20 mouse cellular contexts compared by ENCODE assay signal in genomic region chr1:123154558-123154957, GRCm38 (mm10).
DNase-seq lines count a peak whose midpoint lies in the region; ATAC-seq and TF ChIP-seq lines count a peak whose summit lies in the region.
"Had no signal": no experiment of that assay in that cellular context is flagged by ENCODE, and none has a peak within 500 bp of the region (broad histone marks: within the 10 kb centered on the region; RNA-seq: fewer than 3 reads in every experiment).

No protein-coding gene starts in this region.

- no peaks in the 10 kb centered on the region for H3K27me3 ChIP-seq in kidney, embryonic 14.5 days (ENCODE audit: control insufficient read depth, insufficient read depth, low read length)
- H3K27me3 ChIP-seq: embryonic facial prominence, embryonic 15.5 days; heart, embryonic 12.5 days had no signal

- H3K4me2 ChIP-seq in kidney, embryonic 14.5 days (replicated peaks; ENCODE audit: low read depth, low read length), result no peak overlapping the region
- H3K4me2 ChIP-seq: embryonic facial prominence, embryonic 15.5 days; heart, embryonic 12.5 days; hindbrain, embryonic 14.5 days had no signal

- H3K4me1 ChIP-seq in kidney, embryonic 14.5 days (ENCODE audit: control insufficient read depth, insufficient read depth, low read length), result no peaks in the 10 kb centered on the region
- H3K4me1 ChIP-seq: embryonic facial prominence, embryonic 15.5 days; forebrain, embryonic 10.5 days; heart, embryonic 12.5 days; hindbrain, embryonic 10.5 days had no signal

- H3K27ac ChIP-seq in left cerebral cortex, adult 2 months, result no peak overlapping the region; the same call in 1 of the 2 replicates
- no peak overlapping the region for H3K27ac ChIP-seq in kidney, embryonic 14.5 days (ENCODE audit: low read depth, low read length)
- H3K27ac ChIP-seq: embryonic facial prominence, embryonic 15.5 days; forebrain, embryonic 10.5 days; hindbrain, embryonic 10.5 days; hindbrain, embryonic 14.5 days had no signal

- H3K4me3 ChIP-seq in left cerebral cortex, adult 2 months, result no peak overlapping the region
- no peak overlapping the region for H3K4me3 ChIP-seq in kidney, embryonic 14.5 days (ENCODE audit: low read length)
- H3K4me3 ChIP-seq: embryonic facial prominence, embryonic 15.5 days; erythroblast, embryonic 14.5 days; forebrain, embryonic 10.5 days; heart, embryonic 12.5 days; hindbrain, embryonic 10.5 days had no signal

- TF ChIP-seq CTCF in left cerebral cortex, adult 2 months (IDR thresholded peaks at IDR 0.05), result no peak

- DNase-seq in left cerebral cortex, adult 18-20 months (ENCODE audit: low spot score in 2 of 2), result peak; percentile 11 to 19
- no peak for DNase-seq in left cerebral cortex, postnatal 10 days (ENCODE audit: extremely low spot score in 1 of 2, low spot score in 2 of 2)
- DNase-seq in brain, adult 2 months (ENCODE audit: low read depth, low spot score), result peak; percentile 70
- peak; percentile 7 to 17 for DNase-seq in left cerebral cortex, adult 2 months (ENCODE audit: extremely low spot score in 1 of 2, low spot score in 2 of 2)
- DNase-seq in left cerebral cortex, postnatal 36 days (ENCODE audit: low spot score in 2 of 2), result peak; percentile 5 to 7
- DNase-seq in layer of hippocampus, adult 9-11 months, result no peak
- DNase-seq: adrenal gland, adult 2 months; adrenal gland, postnatal 25 days; cerebellum, adult 8-10 months; cerebellum, postnatal 14 days; embryo, embryonic 11 days; gastrocnemius, postnatal 14 days had no signal

- ATAC-seq in kidney, embryonic 14.5 days (ENCODE audit: low FRiP score, low TSS enrichment), result no peak
- ATAC-seq: forebrain, embryonic 14.5 days had no signal

- H3K36me3 ChIP-seq in kidney, embryonic 14.5 days (ENCODE audit: control insufficient read depth, insufficient read depth, low read length), result no peaks in the 10 kb centered on the region
- H3K36me3 ChIP-seq: embryonic facial prominence, embryonic 15.5 days; forebrain, embryonic 10.5 days; heart, embryonic 12.5 days; hindbrain, embryonic 10.5 days had no signal

- no peak overlapping the region for H3K9ac ChIP-seq in kidney, embryonic 14.5 days (ENCODE audit: low read depth, low read length)
- H3K9ac ChIP-seq: embryonic facial prominence, embryonic 15.5 days; heart, embryonic 12.5 days; hindbrain, embryonic 14.5 days had no signal

- no peaks in the 10 kb centered on the region for H3K9me3 ChIP-seq in kidney, embryonic 14.5 days (ENCODE audit: control insufficient read depth, low read length)
- H3K9me3 ChIP-seq: embryonic facial prominence, embryonic 15.5 days; forebrain, embryonic 10.5 days; heart, embryonic 12.5 days; hindbrain, embryonic 10.5 days had no signal

- intact Hi-C loops in left cerebral cortex, postnatal 10 days (cut with DNase I), result no loop called here
- intact Hi-C loops in left cerebral cortex, adult 2 months (cut with DNase I), result no loop called here
- intact Hi-C loops in left cerebral cortex, postnatal 36 days (cut with DNase I), result no loop called here

Comparison
In these comparisons a context has a peak if more than half of its experiments do, and no peak if none do; other contexts are left out.
1. DNase-seq: peak in left cerebral cortex, adult 18-20 months (2 of 2), brain, adult 2 months (single experiment), left cerebral cortex, adult 2 months (2 of 2) and left cerebral cortex, postnatal 36 days (2 of 2); none in left cerebral cortex, postnatal 10 days (0 of 2) and layer of hippocampus, adult 9-11 months (single experiment).